Mouse (Mus musculus): ENCODE measurements around the gene Abca1.
A peak's percentile ranks its signal among the peaks of the same experiment; 100 is the strongest.

Gene Abca1

GRCm38 (mm10) chr4:53073025-53073424 lies 86.7 kb downstream of the Abca1 start:
- H3K36me3 ChIP-seq (ENCODE audit: control insufficient read depth, insufficient read depth, low read length, poor library complexity, severe bottlenecking): peaks cover 45% of the 10 kb centered on the region
- no peak for DNase-seq (ENCODE audit: low read depth, low spot score)
- H3K27me3 ChIP-seq (ENCODE audit: control insufficient read depth, insufficient read depth, low read length, poor library complexity, severe bottlenecking): no peaks in the 10 kb centered on the region

GRCm38 (mm10) chr4:53062301-53063008 lies 97.2 kb downstream of the Abca1 start:
- H3K36me3 ChIP-seq (ENCODE audit: control insufficient read depth, insufficient read depth, low read length, poor library complexity, severe bottlenecking): peaks cover 35% of the 10 kb centered on the region
- no peaks in the 10 kb centered on the region for H3K27me3 ChIP-seq (ENCODE audit: control insufficient read depth, insufficient read depth, low read length, poor library complexity, severe bottlenecking)
- no peak for DNase-seq (ENCODE audit: low read depth, low spot score)

- H3K27me3 ChIP-seq (ENCODE audit: control insufficient read depth, insufficient read depth, low read length, poor library complexity, severe bottlenecking): no peaks in the 10 kb centered on the region
- no peak for DNase-seq (ENCODE audit: low read depth, low spot score)
- H3K36me3 ChIP-seq (ENCODE audit: control insufficient read depth, insufficient read depth, low read length, poor library complexity, severe bottlenecking): peaks cover 32% of the 10 kb centered on the region
These were observed 113.3 kb downstream of the Abca1 start for GRCm38 (mm10) chr4:53046238-53047022.

GRCm38 (mm10) chr4:53045807-53046206 lies 113.9 kb downstream of the Abca1 start:
- peaks cover 35% of the 10 kb centered on the region for H3K36me3 ChIP-seq (ENCODE audit: control insufficient read depth, insufficient read depth, low read length, poor library complexity, severe bottlenecking)
- no peaks in the 10 kb centered on the region for H3K27me3 ChIP-seq (ENCODE audit: control insufficient read depth, insufficient read depth, low read length, poor library complexity, severe bottlenecking)
- no peak for DNase-seq (ENCODE audit: low read depth, low spot score)

- Histone ChIP-seq H3K27me3 (ENCODE audit: control insufficient read depth, insufficient read depth, low read length, poor library complexity, severe bottlenecking) (no peaks in the 10 kb centered on the region), H3K36me3 (ENCODE audit: control insufficient read depth, insufficient read depth, low read length, poor library complexity, severe bottlenecking) (peaks cover 33% of the 10 kb centered on the region)
- no peak for DNase-seq (ENCODE audit: low read depth, low spot score)
These were observed 115.9 kb downstream of the Abca1 start for GRCm38 (mm10) chr4:53043819-53044218.

- Histone ChIP-seq H3K36me3 (ENCODE audit: control insufficient read depth, insufficient read depth, low read length, poor library complexity, severe bottlenecking) (peaks cover 12% of the 10 kb centered on the region), H3K27me3 (ENCODE audit: control insufficient read depth, insufficient read depth, low read length, poor library complexity, severe bottlenecking) (no peaks in the 10 kb centered on the region)
- peak; percentile 11 for DNase-seq (ENCODE audit: low read depth, low spot score)
These were observed 129.3 kb downstream of the Abca1 start for GRCm38 (mm10) chr4:53030326-53030948.

- no peak for DNase-seq (ENCODE audit: low read depth, low spot score)
- Histone ChIP-seq H3K27me3 (ENCODE audit: control insufficient read depth, insufficient read depth, low read length, poor library complexity, severe bottlenecking) (no peaks in the 10 kb centered on the region), H3K36me3 (ENCODE audit: control insufficient read depth, insufficient read depth, low read length, poor library complexity, severe bottlenecking) (peaks cover 8% of the 10 kb centered on the region)
These were observed 131.9 kb downstream of the Abca1 start for GRCm38 (mm10) chr4:53027811-53028210.

- peaks cover 8% of the 10 kb centered on the region for H3K36me3 ChIP-seq (ENCODE audit: control insufficient read depth, insufficient read depth, low read length, poor library complexity, severe bottlenecking)
- no peaks in the 10 kb centered on the region for H3K27me3 ChIP-seq (ENCODE audit: control insufficient read depth, insufficient read depth, low read length, poor library complexity, severe bottlenecking)
- no peak for DNase-seq (ENCODE audit: low read depth, low spot score)
These were observed 135.3 kb downstream of the Abca1 start for GRCm38 (mm10) chr4:53024397-53024796.

- Histone ChIP-seq H3K27me3 (ENCODE audit: control insufficient read depth, insufficient read depth, low read length, poor library complexity, severe bottlenecking) (no peaks in the 10 kb centered on the region), H3K36me3 (ENCODE audit: control insufficient read depth, insufficient read depth, low read length, poor library complexity, severe bottlenecking) (peaks cover 8% of the 10 kb centered on the region)
- DNase-seq (ENCODE audit: low read depth, low spot score): no peak
These were observed 136.3 kb downstream of the Abca1 start for GRCm38 (mm10) chr4:53023189-53023925.

- H3K36me3 ChIP-seq (ENCODE audit: control insufficient read depth, insufficient read depth, low read length, poor library complexity, severe bottlenecking): peaks cover 13% of the 10 kb centered on the region
- DNase-seq (ENCODE audit: low read depth, low spot score): no peak
- no peaks in the 10 kb centered on the region for H3K27me3 ChIP-seq (ENCODE audit: control insufficient read depth, insufficient read depth, low read length, poor library complexity, severe bottlenecking)
These were observed 141.3 kb downstream of the Abca1 start for GRCm38 (mm10) chr4:53018392-53018791.

GRCm38 (mm10) chr4:53015024-53015423 lies 144.7 kb downstream of the Abca1 start:
- peaks cover 8% of the 10 kb centered on the region; the same call in 1 of the 2 replicates for H3K36me3 ChIP-seq (ENCODE audit: control insufficient read depth, insufficient read depth, low read length, poor library complexity, severe bottlenecking)
- DNase-seq (ENCODE audit: low read depth, low spot score): no peak
- H3K27me3 ChIP-seq (ENCODE audit: control insufficient read depth, insufficient read depth, low read length, poor library complexity, severe bottlenecking): no peaks in the 10 kb centered on the region

GRCm38 (mm10) chr4:53014421-53014820 lies 145.3 kb downstream of the Abca1 start:
- no peak for DNase-seq (ENCODE audit: low read depth, low spot score)
- Histone ChIP-seq H3K27me3 (ENCODE audit: control insufficient read depth, insufficient read depth, low read length, poor library complexity, severe bottlenecking) (no peaks in the 10 kb centered on the region), H3K36me3 (ENCODE audit: control insufficient read depth, insufficient read depth, low read length, poor library complexity, severe bottlenecking) (peaks cover 5% of the 10 kb centered on the region; the same call in 1 of the 2 replicates)

GRCm38 (mm10) chr4:53011732-53012361 lies 147.8 kb downstream of the Abca1 start, which contains the start of gene Nipsnap3b:
Gene Nipsnap3b (plus strand): TSS chr4:53011880.
- no peaks in the 10 kb centered on the region for H3K27me3 ChIP-seq (ENCODE audit: control insufficient read depth, insufficient read depth, low read length, poor library complexity, severe bottlenecking)
- 0 out of 2 replicates have a peak, but pooled peaks cover 2% of the 10 kb centered on the region for H3K36me3 ChIP-seq (ENCODE audit: control insufficient read depth, insufficient read depth, low read length, poor library complexity, severe bottlenecking)
- peak; percentile 98 for DNase-seq (ENCODE audit: low read depth, low spot score)

GRCm38 (mm10) chr4:53009871-53010270 lies 149.8 kb downstream of the Abca1 start:
- H3K27me3 ChIP-seq (ENCODE audit: control insufficient read depth, insufficient read depth, low read length, poor library complexity, severe bottlenecking): no peaks in the 10 kb centered on the region
- H3K36me3 ChIP-seq (ENCODE audit: control insufficient read depth, insufficient read depth, low read length, poor library complexity, severe bottlenecking): no peaks in the 10 kb centered on the region
- DNase-seq (ENCODE audit: low read depth, low spot score): no peak

Data from splenic B cell, adult 2 months (primary cell).